Mouse (Mus musculus) heart, postnatal 25 days (tissue): ENCODE data around the gene Zfpm1. TPM values are rescaled to one million over a fixed set of nuclear protein-coding genes. Genes with fewer than 3 reads are reported as not detected.

Experiments
- DNase-seq: peaks from one replicate; pipeline ENCODE4 v3.0.0; 2022; ENCODE audit warnings: low spot score
- intact Hi-C: fragments of 180-260 bp; cut with DNase I; formaldehyde crosslinking; loops from one replicate; pipeline ENCODE4 v1.15.1; 2025
- total RNA-seq, 2 experiments: library from RNA; stranded (reverse); gene quantifications; 2 replicates each; pipeline ENCODE4 v1.2.3; 2021

The Zfpm1 gene
- total RNA-seq, 2 experiments from 2014 or later, result 21.3 to 22.6 TPM

- intact Hi-C loops, result loop anchor here (5.0 kb wide), 1 partner anchor 664 kb away; no protein-coding TSS in a partner anchor
- DNase-seq, result no peak
These were observed 11.5 kb downstream of the Zfpm1 start for GRCm38 (mm10) chr8:122293484-122293883.

GRCm38 (mm10) chr8:122294273-122294683, 12.3 kb downstream of the Zfpm1 start:
- no peak for DNase-seq
- intact Hi-C loops, result loop anchor here (5.0 kb wide), 1 partner anchor 663 kb away; no protein-coding TSS in a partner anchor

- no peak for DNase-seq
- intact Hi-C loops, result no loop called here
These were observed 13.4 kb downstream of the Zfpm1 start for GRCm38 (mm10) chr8:122295389-122295788.

GRCm38 (mm10) chr8:122296173-122297001, 14.4 kb downstream of the Zfpm1 start:
- intact Hi-C loops, result no loop called here
- DNase-seq, result peak; percentile 49

- intact Hi-C loops, result no loop called here
- no peak for DNase-seq
These were observed 17.8 kb downstream of the Zfpm1 start for GRCm38 (mm10) chr8:122299581-122300254.

- intact Hi-C loops, result no loop called here
- DNase-seq, result no peak
These were observed 19.1 kb downstream of the Zfpm1 start for GRCm38 (mm10) chr8:122301081-122301480.

GRCm38 (mm10) chr8:122301866-122302265, 19.9 kb downstream of the Zfpm1 start:
- no peak for DNase-seq
- intact Hi-C loops, result no loop called here

- intact Hi-C loops, result no loop called here
These were observed 21.5 kb downstream of the Zfpm1 start for GRCm38 (mm10) chr8:122303451-122303850.

GRCm38 (mm10) chr8:122304058-122304457, 22.1 kb downstream of the Zfpm1 start:
- DNase-seq, result no peak
- intact Hi-C loops, result no loop called here

More at GRCm38 (mm10) chr8:122303451-122303850, 21.5 kb downstream of the Zfpm1 start:
- no peak for DNase-seq

GRCm38 (mm10) chr8:122306660-122307399, 24.9 kb downstream of the Zfpm1 start:
- DNase-seq, result no peak
- intact Hi-C loops, result no loop called here

GRCm38 (mm10) chr8:122307836-122308235, 25.9 kb downstream of the Zfpm1 start:
- intact Hi-C loops, result no loop called here
- no peak for DNase-seq

GRCm38 (mm10) chr8:122309272-122309671, 27.3 kb downstream of the Zfpm1 start:
- no peak for DNase-seq
- intact Hi-C loops, result no loop called here

GRCm38 (mm10) chr8:122311115-122311514, 29.2 kb downstream of the Zfpm1 start:
- intact Hi-C loops, result no loop called here
- DNase-seq, result no peak

GRCm38 (mm10) chr8:122312553-122312952, 30.6 kb downstream of the Zfpm1 start:
- intact Hi-C loops, result loop anchor here (2.0 kb wide), 1 partner anchor 28 kb away; no protein-coding TSS in a partner anchor
- no peak for DNase-seq

- intact Hi-C loops, result loop anchor here (2.0 kb wide), 1 partner anchor 29 kb away; no protein-coding TSS in a partner anchor
- DNase-seq, result no peak
These were observed 31.4 kb downstream of the Zfpm1 start for GRCm38 (mm10) chr8:122313310-122313709.

- DNase-seq, result peak; percentile 61
- intact Hi-C loops, result no loop called here
These were observed 33.1 kb downstream of the Zfpm1 start for GRCm38 (mm10) chr8:122314899-122315496.

- intact Hi-C loops, result loop anchor here (2.0 kb wide), 1 partner anchor 14 kb away; no protein-coding TSS in a partner anchor
- no peak for DNase-seq
These were observed 34.5 kb downstream of the Zfpm1 start for GRCm38 (mm10) chr8:122316402-122316801.

GRCm38 (mm10) chr8:122317918-122318475, 36.1 kb downstream of the Zfpm1 start:
- no peak for DNase-seq
- intact Hi-C loops, result loop anchor here (2.0 kb wide), 1 partner anchor 13 kb away; no protein-coding TSS in a partner anchor

GRCm38 (mm10) chr8:122319045-122319707, 37.2 kb downstream of the Zfpm1 start:
- no peak for DNase-seq
- intact Hi-C loops, result no loop called here
